Mouse (Mus musculus) layer of hippocampus, adult 6 months (tissue): ENCODE data around the gene Erbin. TPM values are rescaled to one million over a fixed set of nuclear protein-coding genes. Genes with fewer than 3 reads are reported as not detected.

Experiments
- long read RNA-seq, 2 experiments: library from polyadenylated mRNA; unstranded; transcript quantifications; one replicate each; pipeline ENCODE4 v2.0.0; 2019 to 2020
- polyA plus RNA-seq: library from polyadenylated mRNA; unstranded; fragments of <200 nt; fragmentation: Nextera tagmentation; gene quantifications from 2 replicates; pipeline ENCODE4 v1.2.3, GENCODE M21; 2021

The Erbin gene
- 5.2 and 6.2 TPM in 2 replicates for polyA plus RNA-seq
- long read RNA-seq, experiment 1, partial matches to known transcripts = 6 of 19 reads
- long read RNA-seq, experiment 1, other reads (novel, unspliced or antisense) = 13 of 19 reads
- long read RNA-seq, experiment 2, full-length matches to known transcripts = 5 of 36 reads
- long read RNA-seq, experiment 2, partial matches to known transcripts = 24 of 36 reads
- long read RNA-seq, experiment 2, other reads (novel, unspliced or antisense) = 7 of 36 reads

DNA sequence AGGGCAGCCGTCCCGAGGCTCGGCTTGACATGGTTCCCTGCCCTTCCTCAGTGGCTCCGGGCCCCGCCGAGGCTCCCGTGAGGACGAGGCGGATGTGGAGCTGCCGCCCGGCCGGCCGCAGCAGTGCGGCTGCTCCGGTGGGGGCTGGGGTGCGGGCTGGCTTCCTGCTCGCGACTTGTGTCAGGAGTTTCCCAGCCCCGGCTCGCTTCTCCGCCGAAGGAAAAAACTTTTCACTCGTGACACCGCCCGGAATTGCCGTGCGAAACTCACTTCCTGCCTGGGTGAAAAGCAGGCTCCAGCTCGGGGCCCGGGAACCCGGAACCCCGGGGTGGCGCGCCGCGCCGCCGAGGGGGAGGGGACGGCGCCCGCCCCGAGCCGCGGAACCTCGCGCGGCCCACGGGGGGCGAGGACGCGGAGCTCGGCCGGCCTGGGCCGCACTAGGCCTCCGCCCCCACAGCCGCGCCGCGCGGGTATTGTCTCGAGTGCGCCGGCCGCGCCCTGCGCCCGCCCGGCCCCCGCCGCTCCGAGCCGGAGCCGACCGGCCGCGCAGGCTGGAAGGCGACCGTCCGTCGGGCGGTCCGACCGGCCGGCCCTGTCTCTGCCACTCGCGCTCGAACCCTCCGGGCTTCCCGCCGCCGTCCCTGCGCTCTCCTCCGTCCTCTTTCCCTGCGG lies at the start of gene Erbin:
Gene Erbin, minus strand, starts transcription at position 254 of the 672 bp plus-strand sequence.

GRCm38 (mm10) chr13:103774119-103774757 lies 146.1 kb downstream of the Erbin start, which contains the start of gene Srek1:
Gene Srek1 (minus strand): TSS chr13:103774608.

Other genes starting within 250 kb of the Erbin start
- gene Srek1, start 145.9 kb downstream of the Erbin start, polyA plus RNA-seq = 28.2 and 32.8 TPM in 2 replicates
- gene Nln, start 189.1 kb upstream of the Erbin start, polyA plus RNA-seq = 8.6 and 10.8 TPM in 2 replicates
- 40.0 and 42.3 TPM in 2 replicates for gene Sgtb, start 189.2 kb upstream of the Erbin start, polyA plus RNA-seq